ENCODE assay signal across 15 mouse cellular contexts in genomic region chr2:77126939-77127338, GRCm38 (mm10). TPM values are rescaled to one million over a fixed set of nuclear protein-coding genes. Genes with fewer than 3 reads are reported as not detected.
A peak's percentile ranks its signal among the peaks of the same experiment; 100 is the strongest.
DNase-seq lines count a peak whose midpoint lies in the region; ATAC-seq lines count a peak whose summit lies in the region.
"Had no signal": no experiment of that assay in that cellular context is flagged by ENCODE, and none has a peak within 500 bp of the region (broad histone marks: within the 10 kb centered on the region; RNA-seq: fewer than 3 reads in every experiment).

No protein-coding gene starts in this region.

- no peaks in the 10 kb centered on the region for H3K27me3 ChIP-seq in embryonic facial prominence, embryonic 11.5 days (ENCODE audit: control insufficient read depth, insufficient read depth, low read length)
- no peaks in the 10 kb centered on the region for H3K27me3 ChIP-seq in embryonic facial prominence, embryonic 10.5 days (replicated peaks; ENCODE audit: low read depth, poor library complexity, severe bottlenecking)
- H3K27me3 ChIP-seq in lung, embryonic 16.5 days (ENCODE audit: control insufficient read depth, insufficient read depth, low read depth, low read length): no peaks in the 10 kb centered on the region
- H3K27me3 ChIP-seq in heart, embryonic 14.5 days (ENCODE audit: control insufficient read depth, insufficient read depth, low read length): no peaks in the 10 kb centered on the region
- H3K27me3 ChIP-seq in intestine, embryonic 16.5 days (replicated peaks; ENCODE audit: control insufficient read depth, insufficient read depth, low read length): no peaks in the 10 kb centered on the region
- H3K27me3 ChIP-seq: lung, embryonic 15.5 days had no signal

- ATAC-seq in embryonic facial prominence, embryonic 11.5 days (replicated peaks; ENCODE audit: insufficient number of reproducible peaks, low FRiP score, low TSS enrichment, low read depth): no peak
- ATAC-seq in lung, embryonic 16.5 days (ENCODE audit: low read depth): peak; percentile 45; the same call in 1 of the 2 replicates
- peak; percentile 76 for ATAC-seq in heart, embryonic 14.5 days (ENCODE audit: insufficient number of reproducible peaks, insufficient read depth, low FRiP score, low read depth)
- ATAC-seq in intestine, embryonic 16.5 days: no peak

- no peak overlapping the region for H3K9ac ChIP-seq in embryonic facial prominence, embryonic 11.5 days (replicated peaks; ENCODE audit: low read length)
- no peak overlapping the region for H3K9ac ChIP-seq in lung, embryonic 16.5 days (ENCODE audit: low read length)
- H3K9ac ChIP-seq in heart, embryonic 14.5 days (ENCODE audit: low read length): no peak overlapping the region
- H3K9ac ChIP-seq in intestine, embryonic 16.5 days (ENCODE audit: low read depth, low read length): no peak overlapping the region
- H3K9ac ChIP-seq: lung, embryonic 15.5 days had no signal

- no peak overlapping the region for H3K4me2 ChIP-seq in embryonic facial prominence, embryonic 11.5 days (ENCODE audit: low read depth, low read length)
- no peak overlapping the region for H3K4me2 ChIP-seq in lung, embryonic 16.5 days (ENCODE audit: low read depth, low read length)
- H3K4me2 ChIP-seq in heart, embryonic 14.5 days (ENCODE audit: low read length): 0 out of 2 replicates have a peak overlapping the region, but pooled peaks have one; percentile 1
- no peak overlapping the region for H3K4me2 ChIP-seq in intestine, embryonic 16.5 days (ENCODE audit: low read depth, low read length)
- H3K4me2 ChIP-seq: lung, embryonic 15.5 days had no signal

- WGBS in embryonic facial prominence, embryonic 11.5 days: 77% methylated on average over 1 of the region's 1 CpGs
- WGBS in embryonic facial prominence, embryonic 10.5 days: 92% methylated on average over 1 of the region's 1 CpGs
- 69% methylated on average over 1 of the region's 1 CpGs for WGBS in lung, embryonic 16.5 days
- 30% methylated on average over 1 of the region's 1 CpGs for WGBS in heart, embryonic 14.5 days
- 88% methylated on average over 1 of the region's 1 CpGs for WGBS in intestine, embryonic 16.5 days

- H3K4me3 ChIP-seq in embryonic facial prominence, embryonic 11.5 days (ENCODE audit: low read depth, low read length): no peak overlapping the region
- no peak overlapping the region for H3K4me3 ChIP-seq in embryonic facial prominence, embryonic 10.5 days
- H3K4me3 ChIP-seq in lung, embryonic 16.5 days (ENCODE audit: low read length): no peak overlapping the region
- H3K4me3 ChIP-seq in heart, embryonic 14.5 days (ENCODE audit: control insufficient read depth in 1 of 2, insufficient read depth in 1 of 2, low read depth in 1 of 2, low read length in 2 of 2): no peak overlapping the region
- no peak overlapping the region for H3K4me3 ChIP-seq in intestine, embryonic 16.5 days (ENCODE audit: low read length)
- H3K4me3 ChIP-seq: erythroblast, embryonic 14.5 days; lung, embryonic 15.5 days had no signal

- H3K4me1 ChIP-seq in embryonic facial prominence, embryonic 11.5 days (ENCODE audit: control insufficient read depth, insufficient read depth, low read length): no peaks in the 10 kb centered on the region
- H3K4me1 ChIP-seq in embryonic facial prominence, embryonic 10.5 days: 0 out of 2 replicates have a peak, but pooled peaks cover 6% of the 10 kb centered on the region
- no peaks in the 10 kb centered on the region for H3K4me1 ChIP-seq in lung, embryonic 16.5 days (replicated peaks; ENCODE audit: control insufficient read depth, insufficient read depth, low read length)
- H3K4me1 ChIP-seq in heart, embryonic 14.5 days (ENCODE audit: control insufficient read depth in 2 of 2, insufficient read depth in 2 of 2, low read length in 2 of 2): peaks cover 2 to 37% of the 10 kb centered on the region in 2 experiments; a peak in 3 of 4 replicates
- H3K4me1 ChIP-seq in intestine, embryonic 16.5 days (ENCODE audit: control insufficient read depth, insufficient read depth, low read length): no peaks in the 10 kb centered on the region
- H3K4me1 ChIP-seq: lung, embryonic 15.5 days had no signal

- no peaks in the 10 kb centered on the region for H3K9me3 ChIP-seq in embryonic facial prominence, embryonic 11.5 days (replicated peaks; ENCODE audit: control insufficient read depth, low read length)
- H3K9me3 ChIP-seq in embryonic facial prominence, embryonic 10.5 days: no peaks in the 10 kb centered on the region
- no peaks in the 10 kb centered on the region for H3K9me3 ChIP-seq in lung, embryonic 16.5 days (ENCODE audit: control insufficient read depth, low read length)
- H3K9me3 ChIP-seq in heart, embryonic 14.5 days (ENCODE audit: control insufficient read depth, low read length): no peaks in the 10 kb centered on the region
- H3K9me3 ChIP-seq in intestine, embryonic 16.5 days (ENCODE audit: control insufficient read depth, low read length): no peaks in the 10 kb centered on the region
- H3K9me3 ChIP-seq: lung, embryonic 15.5 days had no signal

- no peak overlapping the region for H3K27ac ChIP-seq in embryonic facial prominence, embryonic 11.5 days (replicated peaks; ENCODE audit: low read depth, low read length)
- H3K27ac ChIP-seq in embryonic facial prominence, embryonic 10.5 days (replicated peaks): no peak overlapping the region
- no peak overlapping the region for H3K27ac ChIP-seq in lung, embryonic 16.5 days (ENCODE audit: low read length)
- H3K27ac ChIP-seq in heart, embryonic 14.5 days (replicated peaks in 1 of 2; ENCODE audit: control insufficient read depth in 1 of 2, insufficient read depth in 1 of 2, low read depth in 2 of 2, low read length in 2 of 2): peak overlapping the region; percentile 18 to 78
- H3K27ac ChIP-seq in intestine, embryonic 16.5 days (ENCODE audit: low read length): no peak overlapping the region
- H3K27ac ChIP-seq: lung, embryonic 15.5 days had no signal

- H3K36me3 ChIP-seq in embryonic facial prominence, embryonic 11.5 days (replicated peaks; ENCODE audit: control insufficient read depth, insufficient read depth, low read depth, low read length): no peaks in the 10 kb centered on the region
- no peaks in the 10 kb centered on the region for H3K36me3 ChIP-seq in embryonic facial prominence, embryonic 10.5 days (replicated peaks)
- no peaks in the 10 kb centered on the region for H3K36me3 ChIP-seq in lung, embryonic 16.5 days (ENCODE audit: control insufficient read depth, insufficient read depth, low read length)
- peaks cover 63% of the 10 kb centered on the region for H3K36me3 ChIP-seq in heart, embryonic 14.5 days (ENCODE audit: control insufficient read depth, insufficient read depth, low read length)
- no peaks in the 10 kb centered on the region for H3K36me3 ChIP-seq in intestine, embryonic 16.5 days (ENCODE audit: control insufficient read depth, insufficient read depth, low read length)
- H3K36me3 ChIP-seq: G1E; lung, embryonic 15.5 days had no signal

- peak; percentile 12 for DNase-seq in embryonic facial prominence, embryonic 11.5 days (ENCODE audit: low spot score)
- DNase-seq in embryonic facial prominence, embryonic 10.5 days (ENCODE audit: low spot score): no peak
- DNase-seq in lung, postnatal 36 days: no peak
- peak; percentile 30 for DNase-seq in skeletal muscle tissue, adult 2 months (ENCODE audit: low read depth, low spot score)
- no peak for DNase-seq in kidney, adult 11 months
- DNase-seq: adrenal gland, adult 2 months; cerebellum, adult 2 months; gastrocnemius, postnatal 25 days; left cerebral cortex, postnatal 4 days had no signal

RNA-seq across cellular contexts. Expression of gene Ccdc141, which starts 43.5 kb away (rescaled TPM):
- 4.5 and 5.6 TPM in 2 replicates for polyA plus RNA-seq in embryonic facial prominence, embryonic 11.5 days (2014; fragmentation: Nextera tagmentation; extraction: Ambion mirVana)
- 4.8 and 6.5 TPM in 2 replicates for polyA plus RNA-seq in embryonic facial prominence, embryonic 10.5 days (2016; fragmentation: Nextera tagmentation; extraction: Ambion mirVana)
- 19.6 and 25.1 TPM in 2 replicates for polyA plus RNA-seq in lung, embryonic 16.5 days (2015; fragmentation: Nextera tagmentation; extraction: Ambion mirVana)
- polyA plus RNA-seq in heart, embryonic 14.5 days (2014; fragmentation: Nextera tagmentation; extraction: Ambion mirVana): 189 and 213 TPM in 2 replicates
- polyA plus RNA-seq in intestine, embryonic 16.5 days (2015; fragmentation: Nextera tagmentation; extraction: Ambion mirVana): 3.7 and 4.4 TPM in 2 replicates
- polyA plus RNA-seq: G1E had no signal

Comparison
In these comparisons a context has a peak if more than half of its experiments do, and no peak if none do; other contexts are left out.
1. DNase-seq: peak in embryonic facial prominence, embryonic 11.5 days (single experiment) and skeletal muscle tissue, adult 2 months (single experiment); none in embryonic facial prominence, embryonic 10.5 days (single experiment), lung, postnatal 36 days (single experiment) and kidney, adult 11 months (single experiment).
2. ATAC-seq: peak in lung, embryonic 16.5 days (single experiment) and heart, embryonic 14.5 days (single experiment); none in embryonic facial prominence, embryonic 11.5 days (single experiment) and intestine, embryonic 16.5 days (single experiment).
3. H3K27ac ChIP-seq: peak in heart, embryonic 14.5 days (2 of 2); none in embryonic facial prominence, embryonic 11.5 days (single experiment), embryonic facial prominence, embryonic 10.5 days (single experiment), lung, embryonic 16.5 days (single experiment) and intestine, embryonic 16.5 days (single experiment).